Mouse (Mus musculus): Measurements from ENCODE around the gene Mapk6. TPM values are rescaled to one million over a fixed set of nuclear protein-coding genes. Genes with fewer than 3 reads are reported as not detected.

Mapk6 gene
- polyA plus RNA-seq, 2 experiments: 9.3 to 17.1 TPM

DNA sequence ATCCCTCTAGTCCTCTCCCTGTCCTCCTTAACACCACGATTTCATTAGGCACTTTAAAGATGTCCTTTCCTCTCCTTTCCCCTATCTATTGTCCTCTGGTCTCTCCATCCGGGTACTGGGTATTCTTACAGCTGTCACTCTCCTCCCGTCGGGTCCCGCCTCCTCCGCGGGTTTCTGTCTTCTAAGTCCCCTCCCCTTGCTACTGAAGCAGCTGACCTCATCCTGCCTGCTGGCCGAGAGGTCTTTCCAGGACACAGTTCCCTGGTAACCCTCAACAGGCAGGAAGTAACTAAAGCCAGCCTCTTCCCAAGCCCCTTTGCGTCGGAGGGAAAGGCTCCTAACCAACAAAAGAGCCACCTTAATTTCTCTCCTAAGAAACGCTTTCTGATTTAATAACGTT, 26.1 kb upstream of the Mapk6 start:
- Histone ChIP-seq H3K27me3 (ENCODE audit: control insufficient read depth, insufficient read depth, low read length) (no peaks in the 10 kb centered on the region), H3K27ac (no peak overlapping the region), H3K9ac (replicated peaks) (no peak overlapping the region), H3K9me3 (ENCODE audit: control insufficient read depth, low read length) (no peaks in the 10 kb centered on the region), H3K36me3 (replicated peaks; ENCODE audit: control insufficient read depth, insufficient read depth, low read depth) (no peaks in the 10 kb centered on the region), H3K4me3 (ENCODE audit: insufficient read depth in 1 of 2, low read depth in 2 of 2, low read length in 2 of 2) (no peak overlapping the region), H3K4me1 (replicated peaks; ENCODE audit: control insufficient read depth in 2 of 2, insufficient read depth in 2 of 2, low read length in 1 of 2) (peaks cover 3 to 6% of the 10 kb centered on the region in 2 experiments; a peak in 1 of 4 replicates), H3K4me2 (ENCODE audit: low read depth) (no peak overlapping the region)
- 4% methylated on average over 12 of the region's 12 CpGs for WGBS (ENCODE audit: insufficient replicate concordance)
- no peak for TF ChIP-seq CTCF (IDR thresholded peaks at IDR 0.05; ENCODE audit: low read depth)
- TF ChIP-seq EP300 (IDR thresholded peaks at IDR 0.05; ENCODE audit: low read depth): no peak
- peak; percentile 18 to 34 (median 31) for DNase-seq (ENCODE audit: low read depth in 3 of 3, low spot score in 3 of 3)
- peak; percentile 27; the same call in 1 of the 2 replicates for ATAC-seq (ENCODE audit: insufficient read depth)

DNA sequence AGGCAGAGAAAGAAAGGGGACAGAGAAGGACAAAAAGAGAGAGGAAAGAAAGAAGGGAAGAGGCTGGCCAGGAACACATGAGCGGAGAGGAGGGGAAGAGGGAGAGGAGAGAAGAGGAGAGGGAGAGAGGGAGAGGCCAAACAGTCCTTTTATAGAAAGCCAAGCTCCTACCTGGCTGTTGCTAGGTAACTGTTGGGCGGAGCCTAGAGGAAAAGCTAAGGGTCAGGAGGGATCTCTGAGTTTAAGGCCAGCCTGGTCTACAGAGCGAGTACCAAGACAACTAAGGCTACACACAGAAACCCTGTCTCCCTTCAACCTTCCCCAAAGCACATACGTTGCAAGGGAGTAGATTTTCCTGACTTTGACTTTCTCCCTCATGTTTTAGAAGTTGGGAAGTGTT, 25.5 kb upstream of the Mapk6 start:
- H3K9ac ChIP-seq (replicated peaks): no peak overlapping the region
- no peak for TF ChIP-seq CTCF (IDR thresholded peaks at IDR 0.05; ENCODE audit: low read depth)
- no peak for TF ChIP-seq EP300 (IDR thresholded peaks at IDR 0.05; ENCODE audit: low read depth)
- WGBS (ENCODE audit: insufficient replicate concordance): 66% methylated on average over 4 of the region's 4 CpGs

DNA sequence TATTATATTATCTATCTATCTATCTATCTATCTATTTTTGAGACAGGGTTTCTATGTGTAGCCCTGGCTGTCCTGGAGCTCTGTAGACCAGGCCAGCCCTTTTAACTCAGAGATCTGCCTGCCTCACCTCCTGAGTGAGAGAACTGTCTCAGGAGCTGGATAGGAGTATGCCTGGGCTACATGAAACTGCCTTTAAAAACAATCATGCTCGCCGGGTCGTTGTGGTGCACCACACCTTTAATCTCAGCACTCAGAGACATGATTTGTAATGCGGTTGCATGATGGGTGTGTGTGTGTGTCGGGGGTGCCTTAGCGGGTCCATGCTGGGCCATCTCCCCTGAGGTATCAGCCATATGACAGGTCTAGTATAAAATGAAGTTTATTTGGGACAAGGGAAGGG, 25.1 kb upstream of the Mapk6 start:
- TF ChIP-seq EP300 (IDR thresholded peaks at IDR 0.05; ENCODE audit: low read depth) (no peak), CTCF (IDR thresholded peaks at IDR 0.05; ENCODE audit: low read depth) (no peak)
- Histone ChIP-seq H3K36me3 (replicated peaks; ENCODE audit: control insufficient read depth, insufficient read depth, low read depth) (no peaks in the 10 kb centered on the region), H3K4me3 (ENCODE audit: insufficient read depth in 1 of 2, low read depth in 2 of 2, low read length in 2 of 2) (no peak overlapping the region), H3K9ac (replicated peaks) (no peak overlapping the region), H3K9me3 (ENCODE audit: control insufficient read depth, low read length) (no peaks in the 10 kb centered on the region), H3K4me1 (replicated peaks; ENCODE audit: control insufficient read depth in 2 of 2, insufficient read depth in 2 of 2, low read length in 1 of 2) (peaks cover 3 to 7% of the 10 kb centered on the region in 2 experiments; a peak in 1 of 4 replicates), H3K27ac (no peak overlapping the region), H3K27me3 (ENCODE audit: control insufficient read depth, insufficient read depth, low read length) (no peaks in the 10 kb centered on the region), H3K4me2 (ENCODE audit: low read depth) (no peak overlapping the region)
- DNase-seq (ENCODE audit: low read depth in 3 of 3, low spot score in 3 of 3) (no peak), ATAC-seq (ENCODE audit: insufficient read depth) (no peak)
- WGBS (ENCODE audit: insufficient replicate concordance): 53% methylated on average over 6 of the region's 6 CpGs

More for the DNA sequence above, 25.5 kb upstream of the Mapk6 start:
- no peak for DNase-seq (ENCODE audit: low read depth in 3 of 3, low spot score in 3 of 3)
- ATAC-seq (ENCODE audit: insufficient read depth): no peak
- Histone ChIP-seq H3K36me3 (replicated peaks; ENCODE audit: control insufficient read depth, insufficient read depth, low read depth) (no peaks in the 10 kb centered on the region), H3K4me3 (ENCODE audit: insufficient read depth in 1 of 2, low read depth in 2 of 2, low read length in 2 of 2) (no peak overlapping the region), H3K27ac (no peak overlapping the region), H3K4me1 (replicated peaks; ENCODE audit: control insufficient read depth in 2 of 2, insufficient read depth in 2 of 2, low read length in 1 of 2) (peaks cover 3 to 7% of the 10 kb centered on the region in 2 experiments; a peak in 1 of 4 replicates), H3K9me3 (ENCODE audit: control insufficient read depth, low read length) (no peaks in the 10 kb centered on the region), H3K4me2 (ENCODE audit: low read depth) (no peak overlapping the region), H3K27me3 (ENCODE audit: control insufficient read depth, insufficient read depth, low read length) (no peaks in the 10 kb centered on the region)

DNA sequence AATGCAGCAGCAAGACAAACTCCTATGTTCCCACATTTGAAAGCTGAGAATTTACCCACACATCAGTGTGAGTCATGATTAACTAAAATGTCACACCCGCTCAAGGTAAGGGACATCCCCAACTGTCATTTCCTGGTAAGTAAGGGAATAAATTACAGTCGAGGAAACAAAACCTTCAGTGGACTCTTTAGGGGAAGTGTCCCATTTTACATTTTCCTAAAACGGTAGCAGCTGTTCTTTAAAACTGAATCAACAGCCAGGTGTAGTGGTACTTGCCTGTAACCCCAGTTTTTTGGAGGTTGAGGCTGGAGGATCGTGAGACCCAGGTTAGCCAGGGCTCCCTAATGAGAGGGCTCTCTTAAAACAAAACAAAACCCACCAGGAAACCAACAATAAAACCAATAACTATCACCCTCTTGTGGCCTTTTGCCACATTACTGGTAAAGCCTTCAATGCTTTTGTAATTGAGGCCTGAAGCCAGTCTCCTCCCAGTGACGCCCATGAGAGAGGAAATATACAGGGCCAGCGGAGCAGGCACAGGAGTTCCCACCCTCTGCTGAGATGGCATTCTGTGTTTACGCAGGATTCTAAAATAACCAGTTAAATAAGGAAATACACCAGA, 24.5 kb upstream of the Mapk6 start:
- no peaks in the 10 kb centered on the region for H3K36me3 ChIP-seq (replicated peaks; ENCODE audit: control insufficient read depth, insufficient read depth, low read depth)
- H3K4me1 ChIP-seq (replicated peaks; ENCODE audit: control insufficient read depth in 2 of 2, insufficient read depth in 2 of 2, low read length in 1 of 2): peaks cover 3 to 7% of the 10 kb centered on the region in 2 experiments; a peak in 1 of 4 replicates
- H3K9ac ChIP-seq (replicated peaks): no peak overlapping the region
- WGBS (ENCODE audit: insufficient replicate concordance): 15% methylated on average over 7 of the region's 7 CpGs
- H3K4me2 ChIP-seq (ENCODE audit: low read depth): no peak overlapping the region
- ATAC-seq (ENCODE audit: insufficient read depth) (no peak), DNase-seq (ENCODE audit: low read depth in 3 of 3, low spot score in 3 of 3) (peak in 2 of 3 experiments; percentile 32 to 43)
- no peak overlapping the region for H3K27ac ChIP-seq
- TF ChIP-seq CTCF (IDR thresholded peaks at IDR 0.05; ENCODE audit: low read depth) (peak; percentile 34), EP300 (IDR thresholded peaks at IDR 0.05; ENCODE audit: low read depth) (no peak)
- H3K9me3 ChIP-seq (ENCODE audit: control insufficient read depth, low read length): no peaks in the 10 kb centered on the region
- no peak overlapping the region for H3K4me3 ChIP-seq (ENCODE audit: insufficient read depth in 1 of 2, low read depth in 2 of 2, low read length in 2 of 2)
- H3K27me3 ChIP-seq (ENCODE audit: control insufficient read depth, insufficient read depth, low read length): no peaks in the 10 kb centered on the region

- H3K4me1 ChIP-seq (replicated peaks; ENCODE audit: control insufficient read depth in 2 of 2, insufficient read depth in 2 of 2, low read length in 1 of 2): peaks cover 3 to 7% of the 10 kb centered on the region in 2 experiments; a peak in 1 of 4 replicates
- no peak overlapping the region for H3K27ac ChIP-seq
- no peaks in the 10 kb centered on the region for H3K36me3 ChIP-seq (replicated peaks; ENCODE audit: control insufficient read depth, insufficient read depth, low read depth)
- TF ChIP-seq EP300 (IDR thresholded peaks at IDR 0.05; ENCODE audit: low read depth) (no peak), CTCF (IDR thresholded peaks at IDR 0.05; ENCODE audit: low read depth) (no peak)
- ATAC-seq (ENCODE audit: insufficient read depth): no peak
- no peak for DNase-seq (ENCODE audit: low read depth in 3 of 3, low spot score in 3 of 3)
- WGBS (ENCODE audit: insufficient replicate concordance): 68% methylated on average over 3 of the region's 3 CpGs
- no peaks in the 10 kb centered on the region for H3K27me3 ChIP-seq (ENCODE audit: control insufficient read depth, insufficient read depth, low read length)
- no peak overlapping the region for H3K9ac ChIP-seq (replicated peaks)
- H3K4me2 ChIP-seq (ENCODE audit: low read depth): no peak overlapping the region
- H3K9me3 ChIP-seq (ENCODE audit: control insufficient read depth, low read length): no peaks in the 10 kb centered on the region
- H3K4me3 ChIP-seq (ENCODE audit: insufficient read depth in 1 of 2, low read depth in 2 of 2, low read length in 2 of 2): no peak overlapping the region
Measured at GRCm38 (mm10) chr9:75432694-75433093, 22.9 kb upstream of the Mapk6 start.
